Mouse (Mus musculus) liver, embryonic 11.5 days (tissue): ENCODE results near the gene Sh3bp4. TPM values are rescaled to one million over a fixed set of nuclear protein-coding genes. Genes with fewer than 3 reads are reported as not detected.

Source experiments
- ATAC-seq: fragments of 200-750 bp; cut with Nextera tagmentation; replicated peaks from 2 replicates; pipeline ENCODE4 v1.8.0; 2017; ENCODE audit warnings: moderate number of reproducible peaks, mild to moderate bottlenecking, moderate TSS enrichment, moderate library complexity; ENCODE audit not compliant: low FRiP score
- DNase-seq: peaks from one replicate; pipeline ENCODE4 v3.0.0-alpha.2; 2017; ENCODE audit warnings: low spot score
- H3K27ac ChIP-seq: fragments of 300-500 bp; sonication (generic); 2 replicates; pipeline ENCODE4 v1.5.1; 2014; ENCODE audit warnings: mild to moderate bottlenecking, low read depth, low read length, control low read depth
- H3K27me3 ChIP-seq: fragments of 300-500 bp; sonication (generic); replicated peaks from 2 replicates; pipeline ENCODE4 v1.6.1; 2014; ENCODE audit warnings: low read length, mixed read lengths; ENCODE audit not compliant: control insufficient read depth, insufficient read depth
- H3K36me3 ChIP-seq: fragments of 300-500 bp; sonication (generic); 2 replicates; pipeline ENCODE4 v1.6.1; 2014; ENCODE audit warnings: mild to moderate bottlenecking, low read length, moderate library complexity, mixed read lengths; ENCODE audit not compliant: control insufficient read depth, insufficient read depth
- H3K4me1 ChIP-seq: fragments of 300-500 bp; sonication (generic); replicated peaks from 2 replicates; pipeline ENCODE4 v1.6.1; 2014; ENCODE audit warnings: low read length, mixed read lengths; ENCODE audit not compliant: control insufficient read depth, insufficient read depth
- H3K4me2 ChIP-seq: fragments of 300-500 bp; sonication (generic); 2 replicates; pipeline ENCODE4 v1.6.1; 2014; ENCODE audit warnings: mild to moderate bottlenecking, control low read depth, moderate library complexity
- H3K4me3 ChIP-seq: fragments of 300-500 bp; sonication (generic); 2 replicates; pipeline ENCODE4 v1.5.1; 2014; ENCODE audit warnings: low read depth, low read length, control low read depth
- H3K9ac ChIP-seq: fragments of 300-500 bp; sonication (generic); 2 replicates; pipeline ENCODE4 v1.6.1; 2014; ENCODE audit warnings: low read depth, low read length, control low read depth
- H3K9me3 ChIP-seq: fragments of 300-500 bp; sonication (generic); 2 replicates; pipeline ENCODE4 v1.6.1; 2016; ENCODE audit warnings: low read length, inconsistent platforms, mixed read lengths; ENCODE audit not compliant: control insufficient read depth
- WGBS: fragments of 180-500 bp; shearing (Covaris S2); extraction: QIAGEN DNeasy Blood & Tissue Kit; methylation state at CpG from one replicate; pipeline ENCODE4 v1.1.7; 2014; 5-methylcytosine and 5-hydroxymethylcytosine counted together
- polyA plus RNA-seq: library from polyadenylated mRNA; unstranded; fragments of >200 nt; fragmentation: Nextera tagmentation; extraction: Ambion mirVana; gene quantifications from 2 replicates; pipeline ENCODE4 v1.2.1, GENCODE M21; 2014

The Sh3bp4 gene
- 4.4 and 4.7 TPM in 2 replicates for polyA plus RNA-seq

DNA sequence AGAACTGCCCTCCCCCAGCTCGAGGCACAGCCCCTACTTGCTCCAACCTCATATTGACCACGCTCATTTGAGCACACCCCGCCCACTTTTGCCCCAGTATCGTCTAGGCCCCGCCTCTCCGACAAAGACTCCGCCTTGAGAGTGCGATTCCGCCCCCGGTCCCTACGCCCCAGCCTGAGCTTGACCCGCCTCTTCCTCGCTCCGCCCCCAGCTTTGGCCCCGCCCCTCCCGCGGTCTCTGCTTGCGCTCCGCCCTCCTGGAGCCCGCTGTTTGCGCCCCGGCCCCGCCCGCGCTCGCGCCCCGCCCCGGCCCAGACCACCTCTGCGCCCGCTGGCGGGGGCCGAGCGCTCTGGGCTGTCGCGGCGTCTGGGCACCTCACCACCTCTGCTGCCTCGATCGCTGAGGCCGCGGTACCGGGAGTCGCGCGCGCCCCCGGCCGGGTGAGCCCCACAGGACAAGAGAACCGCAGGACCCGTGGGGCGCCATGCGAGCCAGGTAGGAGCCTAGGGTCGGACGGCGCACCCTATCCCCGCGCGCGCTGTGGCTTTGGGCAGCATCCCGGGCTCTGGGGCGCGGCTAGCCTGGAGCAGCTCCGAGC, at the start of gene Sh3bp4:
Sh3bp4 (plus strand) TSS at position 313 of the 598 bp plus-strand sequence.
- Histone ChIP-seq H3K36me3 (no peaks in the 10 kb centered on the region), H3K27me3 (peaks cover 23% of the 10 kb centered on the region), H3K9me3 (no peaks in the 10 kb centered on the region), H3K9ac (peak within 1 kb of the TSS; percentile 69), H3K4me3 (peak within 1 kb of the TSS; percentile 74), H3K4me1 (peaks cover 16% of the 10 kb centered on the region), H3K4me2 (peak within 1 kb of the TSS; percentile 96), H3K27ac (peak within 1 kb of the TSS; percentile 67)
- DNase-seq (peak; percentile 98), ATAC-seq (peak; percentile 96)
- WGBS, result 1% methylated on average over 61 of the region's 63 CpGs

DNA sequence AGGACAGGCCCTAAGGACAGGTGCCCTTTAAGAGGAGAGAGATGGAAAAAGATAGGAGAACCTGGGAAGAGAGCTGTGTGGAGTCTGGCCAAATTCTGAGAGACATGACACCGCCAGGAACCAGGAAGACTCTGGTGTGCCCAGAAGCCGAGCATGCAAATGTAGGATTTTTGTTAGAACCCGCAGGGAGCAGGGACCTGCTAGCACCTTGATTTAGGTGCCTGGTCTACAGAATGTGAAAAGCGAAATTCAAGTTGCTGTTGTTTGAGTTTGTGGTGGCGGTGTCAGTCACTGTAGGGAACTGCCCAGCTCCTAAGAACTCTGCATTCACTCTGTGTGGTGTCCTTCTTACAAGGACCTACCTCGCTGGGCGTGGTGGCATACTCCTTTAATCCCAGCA, 47.2 kb upstream of the Sh3bp4 start:
- no peaks in the 10 kb centered on the region for H3K9me3 ChIP-seq
- no peak overlapping the region for H3K9ac ChIP-seq
- no peak overlapping the region for H3K4me3 ChIP-seq
- ATAC-seq (no peak), DNase-seq (no peak)
- H3K4me1 ChIP-seq, result no peaks in the 10 kb centered on the region; the same call in 1 of the 2 replicates
- H3K27me3 ChIP-seq, result no peaks in the 10 kb centered on the region
- H3K36me3 ChIP-seq, result no peaks in the 10 kb centered on the region
- 75% methylated on average over 7 of the region's 7 CpGs for WGBS
- H3K4me2 ChIP-seq, result no peak overlapping the region
- no peak overlapping the region for H3K27ac ChIP-seq

DNA sequence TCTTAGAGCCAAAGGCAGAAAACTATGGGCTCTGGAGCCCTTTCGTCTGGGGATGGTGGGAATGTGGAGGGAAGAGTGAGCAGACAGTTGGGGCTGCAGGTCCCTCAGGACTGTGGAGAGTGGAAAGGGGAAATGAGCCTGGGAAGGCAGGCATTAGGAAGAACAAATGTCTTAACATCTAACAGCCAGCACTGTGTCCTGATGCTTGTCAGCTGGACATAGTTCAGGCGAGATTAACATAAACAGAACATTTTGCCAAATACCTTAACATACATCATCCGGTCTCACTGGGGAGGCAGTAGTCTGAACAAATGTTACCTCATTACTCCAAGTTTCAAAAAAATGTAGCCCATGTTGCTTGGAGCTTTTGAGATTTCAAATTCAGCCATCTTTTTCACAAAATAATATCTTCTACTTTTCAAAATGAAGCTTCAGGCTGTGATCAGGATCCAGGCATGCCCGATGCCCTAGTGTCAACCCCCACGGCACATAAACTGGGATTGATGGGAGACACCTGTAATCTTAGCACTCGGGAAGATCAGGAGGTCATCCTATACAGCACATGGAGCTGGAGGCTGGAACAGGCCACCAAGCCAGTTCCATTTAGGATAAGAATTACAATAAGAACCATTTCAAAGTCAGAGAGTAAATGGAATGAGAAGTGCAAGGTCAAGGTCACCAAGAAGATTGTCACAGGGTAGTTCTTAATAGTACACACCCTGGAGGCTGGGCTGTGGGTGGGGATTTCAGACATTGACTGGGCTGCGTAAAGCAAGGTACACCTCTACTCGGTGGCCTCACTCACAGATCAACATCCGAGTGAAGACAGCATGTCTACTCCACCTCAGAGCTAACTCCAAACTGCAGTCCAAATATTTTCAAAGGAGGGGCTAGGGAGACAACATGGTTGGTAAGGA, 45.3 kb upstream of the Sh3bp4 start:
- ATAC-seq (no peak), DNase-seq (no peak)
- Histone ChIP-seq H3K36me3 (no peaks in the 10 kb centered on the region), H3K27ac (no peak overlapping the region), H3K27me3 (no peaks in the 10 kb centered on the region), H3K9ac (no peak overlapping the region), H3K4me3 (no peak overlapping the region), H3K9me3 (no peaks in the 10 kb centered on the region), H3K4me2 (no peak overlapping the region), H3K4me1 (no peaks in the 10 kb centered on the region; the same call in 1 of the 2 replicates)
- 70% methylated on average over 9 of the region's 9 CpGs for WGBS

DNA sequence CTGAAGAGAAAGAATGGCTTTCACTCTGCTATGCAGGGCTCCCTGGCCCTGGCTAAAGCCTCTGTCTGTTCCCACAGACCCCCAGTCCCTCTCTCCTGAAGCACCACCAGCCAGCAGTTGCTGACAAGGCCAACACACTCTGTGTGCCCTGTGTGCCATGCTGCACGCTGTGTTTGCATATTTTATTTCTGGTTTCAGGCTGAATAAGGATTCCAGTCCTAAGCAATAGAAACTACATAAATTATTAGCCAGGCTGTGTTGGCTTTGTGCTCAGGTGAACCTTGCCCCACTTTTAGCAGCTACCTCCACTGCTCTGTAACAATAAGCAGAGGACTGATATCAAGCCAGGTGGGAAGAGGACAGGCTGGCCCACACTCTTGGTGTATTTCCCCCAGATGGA, 44.2 kb upstream of the Sh3bp4 start:
- no peak for ATAC-seq

DNA sequence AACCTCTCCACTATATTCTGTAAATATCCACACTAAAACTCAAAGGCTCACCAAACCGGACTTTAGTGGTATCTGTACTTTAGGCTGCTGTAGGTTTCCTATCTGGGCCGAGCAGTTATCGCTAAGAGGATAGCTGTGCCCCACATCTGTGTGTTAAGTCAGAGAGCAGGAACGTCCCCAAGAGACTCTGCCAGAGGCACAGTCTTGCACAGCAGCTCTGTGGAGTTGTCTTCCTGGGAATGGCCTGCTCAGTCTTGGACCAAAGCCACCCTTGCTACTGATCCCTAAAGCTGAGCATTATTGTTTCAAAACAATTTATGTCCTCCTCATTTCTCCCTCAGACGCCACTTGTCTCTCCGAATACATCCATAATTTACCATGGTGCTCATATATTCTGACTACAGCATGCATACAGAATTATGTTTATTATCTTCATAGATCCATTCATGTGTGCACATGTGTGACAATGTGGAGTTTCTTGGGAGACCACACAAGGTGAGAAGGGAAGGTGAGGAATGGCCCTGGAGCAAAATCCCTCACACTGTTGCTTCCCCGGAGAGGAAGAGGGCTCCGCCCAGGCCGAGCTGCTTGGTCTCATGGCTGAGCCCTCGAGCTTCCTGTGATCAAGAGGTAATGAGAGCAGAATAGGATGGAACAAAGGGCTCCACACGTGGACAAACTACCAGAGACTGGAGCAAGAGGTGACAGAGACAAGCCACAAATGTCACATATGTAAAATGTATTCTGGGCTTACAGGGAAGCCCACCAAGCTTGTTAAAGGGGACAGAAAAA, 40.9 kb upstream of the Sh3bp4 start:
- no peaks in the 10 kb centered on the region for H3K9me3 ChIP-seq
- no peaks in the 10 kb centered on the region for H3K27me3 ChIP-seq
- no peak overlapping the region for H3K4me2 ChIP-seq
- no peak overlapping the region for H3K27ac ChIP-seq
- H3K4me1 ChIP-seq, result no peaks in the 10 kb centered on the region; the same call in 1 of the 2 replicates
- H3K4me3 ChIP-seq, result no peak overlapping the region
- no peak for ATAC-seq
- no peaks in the 10 kb centered on the region for H3K36me3 ChIP-seq
- no peak for DNase-seq
- 77% methylated on average over 11 of the region's 11 CpGs for WGBS
- H3K9ac ChIP-seq, result no peak overlapping the region

More for the DNA sequence above, 44.2 kb upstream of the Sh3bp4 start:
- H3K9ac ChIP-seq, result no peak overlapping the region
- H3K4me3 ChIP-seq, result no peak overlapping the region
- H3K4me2 ChIP-seq, result no peak overlapping the region
- no peaks in the 10 kb centered on the region for H3K9me3 ChIP-seq
- no peak overlapping the region for H3K27ac ChIP-seq
- H3K36me3 ChIP-seq, result no peaks in the 10 kb centered on the region
- H3K4me1 ChIP-seq, result no peaks in the 10 kb centered on the region; the same call in 1 of the 2 replicates
- H3K27me3 ChIP-seq, result no peaks in the 10 kb centered on the region
- 79% methylated on average over 1 of the region's 1 CpGs for WGBS
- DNase-seq, result no peak

DNA sequence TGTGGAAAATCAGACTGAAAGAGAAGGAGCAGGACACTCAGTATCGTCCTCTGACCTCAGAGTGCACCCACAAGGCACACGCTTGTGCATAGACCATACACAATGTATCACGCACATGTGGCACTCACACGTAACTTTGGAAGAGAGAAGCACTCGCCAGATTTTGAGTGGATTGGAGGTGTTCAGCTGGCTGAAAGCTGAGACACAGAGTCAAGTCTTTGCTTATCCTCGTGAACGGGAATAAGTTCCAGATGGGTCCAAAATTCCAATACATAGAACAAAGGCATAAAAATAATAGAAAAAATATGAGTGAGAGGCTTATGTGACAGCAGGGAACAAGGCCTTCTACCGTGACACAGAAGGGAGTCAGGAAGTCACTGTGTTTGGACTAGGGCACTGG, 36.6 kb upstream of the Sh3bp4 start:
- no peak for DNase-seq
- H3K4me1 ChIP-seq, result no peaks in the 10 kb centered on the region
- H3K4me2 ChIP-seq, result no peak overlapping the region
- H3K36me3 ChIP-seq, result no peaks in the 10 kb centered on the region
- ATAC-seq, result no peak
- H3K27ac ChIP-seq, result no peak overlapping the region
- H3K4me3 ChIP-seq, result no peak overlapping the region
- H3K9ac ChIP-seq, result no peak overlapping the region
- H3K9me3 ChIP-seq, result no peaks in the 10 kb centered on the region
- WGBS, result 65% methylated on average over 8 of the region's 8 CpGs
- H3K27me3 ChIP-seq, result no peaks in the 10 kb centered on the region

DNA sequence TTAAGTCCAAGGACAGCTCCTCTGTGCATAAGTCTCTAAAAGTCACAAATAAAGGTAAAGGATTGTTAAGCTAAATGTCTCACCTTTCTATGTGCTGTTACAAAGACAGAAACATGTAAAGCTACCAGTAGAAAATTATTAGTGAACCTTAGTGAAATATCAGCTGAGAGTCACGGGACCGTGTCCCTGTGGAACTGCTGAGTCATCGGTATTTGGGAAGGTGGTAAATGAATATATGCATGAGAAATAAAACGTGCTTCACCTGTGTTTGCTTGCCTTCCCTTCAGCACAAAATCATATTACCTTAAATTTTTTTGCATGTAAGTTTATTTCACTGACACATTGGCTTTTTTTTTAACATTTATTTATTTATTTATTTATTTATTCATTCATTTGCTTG, 36.2 kb upstream of the Sh3bp4 start:
- 66% methylated on average over 4 of the region's 4 CpGs for WGBS
- H3K36me3 ChIP-seq, result no peaks in the 10 kb centered on the region
- H3K4me2 ChIP-seq, result no peak overlapping the region
- DNase-seq (no peak), ATAC-seq (no peak)
- no peaks in the 10 kb centered on the region for H3K27me3 ChIP-seq
- no peaks in the 10 kb centered on the region for H3K9me3 ChIP-seq
- no peak overlapping the region for H3K27ac ChIP-seq
- H3K9ac ChIP-seq, result no peak overlapping the region
- no peak overlapping the region for H3K4me3 ChIP-seq
- H3K4me1 ChIP-seq, result no peaks in the 10 kb centered on the region

DNA sequence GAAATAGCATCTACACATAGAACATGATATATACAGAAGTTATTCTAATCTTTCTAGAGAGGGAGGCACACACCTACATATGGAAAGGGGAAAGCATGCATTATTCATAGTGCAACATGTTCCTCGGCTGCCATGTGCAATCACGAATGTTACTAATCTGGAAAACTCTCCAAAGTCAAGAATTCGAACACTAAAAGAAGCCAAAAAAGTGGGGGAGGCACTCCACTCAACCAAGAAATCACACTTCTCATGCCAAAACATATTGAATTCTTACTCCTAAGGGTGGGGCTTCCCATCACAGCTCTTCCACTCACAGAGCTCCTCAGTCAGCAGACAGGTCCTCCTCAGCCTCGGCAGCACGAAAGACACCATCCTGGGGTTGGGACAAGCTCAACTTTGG, 35.1 kb upstream of the Sh3bp4 start:
- 81% methylated on average over 5 of the region's 5 CpGs for WGBS
- ATAC-seq (no peak), DNase-seq (no peak)
- no peak overlapping the region for H3K4me2 ChIP-seq
- no peaks in the 10 kb centered on the region for H3K4me1 ChIP-seq
- H3K36me3 ChIP-seq, result no peaks in the 10 kb centered on the region
- H3K9me3 ChIP-seq, result no peaks in the 10 kb centered on the region
- H3K9ac ChIP-seq, result no peak overlapping the region
- H3K27ac ChIP-seq, result no peak overlapping the region
- no peak overlapping the region for H3K4me3 ChIP-seq
- H3K27me3 ChIP-seq, result no peaks in the 10 kb centered on the region
